Mouse (Mus musculus): ENCODE measurements around the gene Hmcn2.

Gene Hmcn2

DNA sequence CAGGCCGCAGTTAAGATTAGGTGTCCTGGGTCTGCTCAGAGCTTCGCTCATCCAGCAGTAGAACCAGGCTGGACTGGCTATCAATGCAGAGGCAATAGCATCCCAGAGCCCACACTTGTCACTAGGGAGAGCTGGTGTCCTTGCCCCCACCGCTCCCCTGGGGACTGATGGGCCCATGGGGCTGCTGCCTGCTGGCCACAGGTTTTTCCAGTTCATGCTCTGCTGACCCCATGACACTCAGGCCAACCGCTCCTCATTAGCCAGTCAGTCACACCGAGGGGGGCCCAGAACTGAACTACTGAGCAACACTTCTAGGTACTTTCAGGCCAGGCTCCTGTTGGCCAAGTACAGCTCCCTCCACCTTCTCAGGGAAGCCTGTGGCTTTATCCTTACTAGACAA, 180.1 kb downstream of the Hmcn2 start:
- no peak for TF ChIP-seq GATA4 (IDR thresholded peaks at IDR 0.05; ENCODE audit: insufficient replicate concordance, low read length)

DNA sequence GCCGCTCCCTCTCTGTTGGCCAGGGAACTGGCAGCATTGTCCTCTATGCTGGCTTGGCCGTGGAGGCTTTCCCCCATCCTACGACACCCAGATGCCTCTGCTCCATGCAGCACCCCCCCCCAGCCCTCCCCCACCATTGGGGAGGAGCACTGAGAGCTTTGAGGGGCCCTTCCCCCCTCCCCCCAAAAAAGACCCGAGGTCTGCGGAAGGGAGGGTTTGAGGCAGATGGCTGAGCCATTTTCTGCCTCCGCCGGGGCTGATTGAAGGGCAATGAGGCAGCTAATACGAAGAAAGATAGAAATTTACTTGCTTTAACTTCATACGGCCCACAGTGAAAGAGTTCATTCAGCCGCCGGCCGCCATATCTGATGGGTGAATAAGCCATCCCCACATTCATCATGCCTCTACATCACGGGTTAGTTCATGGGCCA, 180.8 kb downstream of the Hmcn2 start:
- no peak for TF ChIP-seq GATA4 (IDR thresholded peaks at IDR 0.05; ENCODE audit: insufficient replicate concordance, low read length)

DNA sequence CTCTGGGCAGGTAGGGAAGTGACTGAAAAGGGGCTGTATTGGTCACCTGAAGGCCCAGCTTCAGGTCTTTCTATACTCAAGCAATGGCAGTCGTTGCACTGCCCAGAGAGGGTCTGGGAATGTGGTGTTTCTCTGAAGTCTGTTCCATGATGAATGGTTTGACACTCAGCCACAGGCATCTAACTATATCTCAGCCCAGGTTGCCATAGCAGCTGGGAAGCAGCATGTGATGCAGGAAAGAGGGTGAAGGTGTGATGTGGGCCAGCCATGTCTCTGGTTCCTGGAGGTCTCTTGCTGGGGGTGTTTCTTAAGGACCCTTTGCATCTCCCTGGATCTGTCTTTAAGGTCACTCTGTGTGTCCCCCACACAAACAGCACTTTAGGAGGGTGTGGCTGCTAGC, 181.9 kb downstream of the Hmcn2 start:
- TF ChIP-seq GATA4 (IDR thresholded peaks at IDR 0.05; ENCODE audit: insufficient replicate concordance, low read length): no peak

DNA sequence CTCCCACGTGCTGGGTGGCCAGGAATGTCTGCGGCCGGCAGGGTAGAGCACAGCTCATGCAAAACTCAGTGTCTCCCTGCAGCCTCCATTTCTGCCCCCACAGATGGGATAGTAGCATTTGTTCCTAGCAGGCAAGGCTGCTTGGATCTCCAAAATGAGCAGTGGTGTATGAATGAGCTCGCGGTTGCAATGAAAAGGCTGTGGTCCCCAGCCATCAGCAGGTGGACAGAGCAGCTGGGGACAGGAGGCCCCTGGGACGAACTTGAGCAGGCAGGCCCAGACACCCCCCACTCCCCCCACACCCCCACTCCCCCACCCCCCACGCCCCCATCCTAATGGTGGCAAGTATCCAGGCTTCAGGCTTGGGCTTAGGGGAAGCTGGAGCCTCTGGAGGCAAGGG, 182.9 kb downstream of the Hmcn2 start:
- no peak for TF ChIP-seq GATA4 (IDR thresholded peaks at IDR 0.05; ENCODE audit: insufficient replicate concordance, low read length)

DNA sequence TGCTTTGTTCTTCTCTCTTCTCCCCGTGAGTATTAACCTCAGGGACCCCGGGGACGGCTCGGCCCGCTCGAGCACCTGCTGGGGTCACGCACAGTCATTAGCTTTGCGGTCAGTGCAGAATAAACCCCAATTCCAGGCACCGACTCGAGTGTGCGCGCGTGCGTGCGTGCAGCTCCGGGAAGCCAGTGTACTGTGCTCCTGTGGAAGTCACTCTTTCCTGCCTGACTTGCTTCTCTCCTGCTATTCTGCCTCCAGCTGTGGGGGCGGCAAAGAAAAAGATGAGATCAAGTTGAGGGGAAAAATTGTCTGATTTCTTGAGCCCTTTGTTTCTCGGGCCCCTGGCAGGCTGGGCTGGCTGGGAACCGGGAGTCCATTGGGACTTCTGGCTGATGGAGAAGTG, 183.4 kb downstream of the Hmcn2 start:
- no peak for TF ChIP-seq GATA4 (IDR thresholded peaks at IDR 0.05; ENCODE audit: insufficient replicate concordance, low read length)

DNA sequence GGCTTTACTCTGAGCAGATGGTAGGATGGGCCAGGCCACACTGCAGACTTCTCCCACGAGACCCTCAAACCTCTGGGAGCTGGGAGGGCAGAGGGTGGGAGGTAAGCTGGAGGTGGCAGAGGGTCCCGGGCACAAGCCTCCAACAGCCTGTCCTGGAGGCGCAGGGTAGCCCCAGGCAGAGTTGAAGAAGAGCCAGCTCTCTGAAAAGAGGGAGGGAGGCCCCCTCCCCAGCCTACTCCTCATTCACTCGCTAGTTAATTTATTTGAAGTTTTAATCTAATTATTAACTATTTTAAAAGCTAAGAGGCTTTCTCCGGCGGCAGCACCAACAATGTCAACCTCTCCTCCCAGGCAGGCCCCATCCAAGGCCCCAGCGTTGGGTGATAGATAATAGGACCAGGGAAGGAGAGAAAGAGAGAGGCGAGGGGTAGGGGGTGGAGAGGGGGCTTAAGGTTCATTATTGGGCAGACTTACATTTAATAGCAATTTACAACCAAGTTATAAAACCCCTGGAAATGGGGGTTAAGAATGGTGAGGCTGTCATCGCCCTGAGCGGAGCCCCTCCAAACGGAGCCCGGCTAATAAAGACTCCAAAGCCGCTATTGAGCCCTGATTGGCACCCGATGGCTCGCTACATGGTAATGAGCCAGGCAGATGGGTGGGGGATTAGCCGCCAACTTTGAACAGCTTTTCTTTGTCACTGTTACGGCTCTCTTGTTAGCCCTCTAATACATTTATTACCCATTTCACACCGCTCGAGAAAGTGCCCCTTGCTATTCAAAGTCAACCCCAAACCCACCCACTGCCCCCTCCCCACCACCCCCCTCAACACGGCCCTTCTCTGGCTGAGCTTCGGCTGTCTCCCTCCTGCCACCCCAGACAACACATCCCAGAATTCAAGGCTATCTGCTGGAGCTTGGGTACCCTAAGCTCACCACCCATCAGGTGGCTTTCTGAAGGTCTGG, 185.4 kb downstream of the Hmcn2 start:
- TF ChIP-seq GATA4 (IDR thresholded peaks at IDR 0.05; ENCODE audit: insufficient replicate concordance, low read length): no peak

DNA sequence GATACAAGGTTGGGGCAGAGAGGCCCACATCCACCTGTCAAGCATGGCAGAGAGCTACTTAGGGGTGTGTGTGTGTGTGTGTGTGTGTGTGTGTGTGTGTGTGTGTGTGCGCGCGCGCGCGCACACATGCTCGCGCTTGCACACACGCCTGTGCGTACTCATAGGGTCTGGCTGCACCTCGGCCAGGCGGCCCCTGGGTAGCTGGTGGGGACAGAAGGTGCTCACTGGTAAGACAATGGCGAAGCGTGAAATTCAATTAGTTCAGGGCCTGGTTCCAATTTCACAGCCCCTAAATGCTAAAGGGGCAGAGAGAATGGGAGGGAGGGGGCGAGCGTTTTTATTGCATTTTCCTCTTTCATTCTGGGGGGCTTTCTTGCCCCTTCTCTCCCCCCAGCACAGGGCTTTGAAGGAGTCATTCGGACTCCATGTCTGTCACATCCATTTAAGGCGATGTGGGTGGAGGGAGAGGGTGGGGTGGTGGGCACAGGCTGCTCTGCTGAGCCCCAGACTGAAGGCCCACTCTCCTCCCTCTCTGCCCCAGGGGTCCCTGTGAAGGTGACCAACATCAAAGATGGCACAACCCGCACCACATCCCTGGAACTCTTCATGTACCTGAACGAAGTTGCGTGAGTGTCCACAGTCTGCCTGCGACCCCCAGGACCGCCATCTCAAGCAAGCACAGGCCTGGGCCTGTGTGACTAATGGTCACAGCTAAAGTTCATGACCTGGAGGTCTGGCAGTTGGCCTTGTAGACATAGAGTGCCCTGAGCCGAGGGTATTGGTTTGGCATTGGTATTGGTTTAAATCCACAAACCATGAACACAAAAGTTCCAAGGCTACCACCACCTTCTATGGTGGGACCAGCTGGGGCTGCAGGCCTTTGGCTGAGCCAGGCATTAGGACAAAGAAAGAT, 186.3 kb downstream of the Hmcn2 start:
- TF ChIP-seq GATA4 (IDR thresholded peaks at IDR 0.05; ENCODE audit: insufficient replicate concordance, low read length): no peak

DNA sequence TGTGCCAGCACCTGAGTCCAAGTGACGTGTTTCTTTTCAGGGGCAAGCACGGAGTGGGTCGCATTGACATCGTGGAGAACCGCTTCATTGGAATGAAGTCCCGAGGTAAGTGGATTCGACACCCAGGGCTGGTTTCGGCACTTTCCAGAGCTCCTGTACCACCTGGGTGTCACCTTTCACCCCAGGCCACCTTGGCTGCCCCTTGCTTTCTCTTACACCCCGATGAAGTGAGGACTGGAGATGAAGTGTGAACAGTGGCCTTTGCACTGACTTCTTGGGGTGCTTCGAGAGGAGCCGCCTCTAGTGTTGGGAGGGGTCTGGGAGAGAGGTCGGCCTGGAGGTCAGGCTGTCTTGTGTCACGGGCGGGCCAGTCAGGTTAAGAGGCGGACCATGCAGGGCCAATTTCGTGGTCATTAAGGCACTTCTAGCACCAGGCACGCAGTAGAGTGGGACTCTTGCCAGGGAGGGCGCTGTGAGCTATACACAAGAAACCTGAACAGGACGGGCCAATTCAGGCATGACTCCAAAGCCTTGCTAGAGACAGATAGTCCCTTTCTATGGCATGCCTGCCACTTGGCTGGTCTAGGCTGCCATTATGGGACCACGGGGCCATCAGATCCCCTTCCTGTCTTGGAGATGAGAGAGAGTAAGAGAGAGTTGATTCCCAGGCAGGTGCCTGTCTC, 187.4 kb downstream of the Hmcn2 start:
- no peak for TF ChIP-seq GATA4 (IDR thresholded peaks at IDR 0.05; ENCODE audit: insufficient replicate concordance, low read length)

DNA sequence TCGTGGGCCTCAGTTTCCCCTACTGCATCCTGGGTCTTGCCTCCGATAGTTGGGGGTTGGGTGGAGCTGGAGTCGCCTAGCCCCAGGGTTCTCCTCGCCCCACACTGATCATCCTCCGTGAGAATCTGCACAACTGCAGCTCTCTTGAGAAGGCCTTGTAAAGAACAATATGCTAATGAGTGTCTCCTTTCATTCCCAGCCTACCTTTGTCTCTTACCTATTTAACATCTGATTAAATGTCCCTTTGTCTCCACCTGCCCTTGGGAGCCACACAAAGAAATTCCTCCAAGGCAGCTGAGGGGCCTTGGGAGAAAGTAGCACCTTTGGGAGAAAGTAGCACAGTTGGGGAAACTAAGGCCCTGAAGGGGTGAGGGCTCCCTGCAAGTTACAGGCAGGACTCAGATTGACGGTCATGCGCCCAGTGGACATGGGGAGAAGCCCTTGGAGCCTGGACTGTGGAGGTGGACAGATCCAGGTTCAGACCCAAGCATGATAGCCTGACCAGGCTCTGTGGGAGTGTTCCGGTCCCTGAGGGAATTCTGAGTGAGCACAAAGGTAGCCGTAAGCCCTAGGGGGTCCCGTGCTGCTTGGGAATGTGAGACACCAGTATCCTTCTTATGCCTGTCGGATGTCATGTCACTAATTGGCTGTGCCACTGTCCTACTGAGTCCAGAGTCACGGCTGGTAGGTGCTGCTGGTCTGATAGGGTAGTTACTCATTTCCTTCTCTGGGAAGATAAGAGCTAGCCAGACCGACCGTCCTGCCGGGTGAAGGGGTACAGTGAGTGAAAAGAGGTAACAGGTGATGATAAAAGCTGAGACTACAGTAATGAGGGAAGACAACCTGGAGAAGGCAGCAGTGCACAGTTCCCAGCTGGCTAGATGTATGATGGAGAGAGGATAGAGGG, 188.7 kb downstream of the Hmcn2 start:
- TF ChIP-seq GATA4 (IDR thresholded peaks at IDR 0.05; ENCODE audit: insufficient replicate concordance, low read length): no peak

DNA sequence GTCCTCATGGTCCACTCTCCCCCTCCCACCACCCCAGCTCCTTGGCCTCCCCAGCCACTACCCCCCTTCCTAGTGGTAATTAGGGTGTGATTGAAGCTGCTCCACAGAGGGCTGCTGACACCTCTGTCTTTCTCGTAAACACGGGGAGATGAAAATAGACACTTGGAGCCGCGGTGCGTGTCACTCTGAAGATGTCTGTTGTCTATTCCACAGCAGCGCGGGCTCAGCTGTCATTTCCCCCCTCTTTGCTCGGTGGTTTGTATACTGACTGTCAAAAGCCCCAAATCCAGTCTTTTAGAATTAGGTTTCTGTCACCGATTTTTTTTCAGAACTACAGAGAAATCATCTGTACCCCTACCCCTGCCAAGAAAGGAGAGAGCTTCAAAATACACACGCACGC, 191.3 kb downstream of the Hmcn2 start:
- TF ChIP-seq GATA4 (IDR thresholded peaks at IDR 0.05; ENCODE audit: insufficient replicate concordance, low read length): no peak

DNA sequence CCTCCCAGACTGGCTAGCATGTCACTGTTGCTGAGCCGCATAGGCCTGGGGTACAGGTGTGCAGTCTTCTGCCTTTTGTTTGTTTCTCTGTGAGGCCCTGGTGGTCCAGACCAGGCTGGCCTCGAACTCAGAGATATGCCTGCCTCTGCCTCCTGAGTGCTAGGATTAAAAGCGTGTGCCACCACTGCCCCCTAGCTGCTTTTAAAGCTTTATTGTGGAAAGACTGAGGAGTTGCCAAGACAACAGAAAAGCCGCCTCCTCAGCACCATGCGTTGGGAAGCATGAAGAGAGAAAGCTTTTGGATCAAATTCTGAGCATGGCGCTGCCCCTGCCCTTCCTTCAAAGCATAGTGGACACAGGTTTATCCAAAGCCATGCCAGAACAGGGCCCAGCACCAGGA, 194.6 kb downstream of the Hmcn2 start:
- no peak for TF ChIP-seq GATA4 (IDR thresholded peaks at IDR 0.05; ENCODE audit: insufficient replicate concordance, low read length)

All from liver, adult (tissue).